In the genomic region with DNA sequence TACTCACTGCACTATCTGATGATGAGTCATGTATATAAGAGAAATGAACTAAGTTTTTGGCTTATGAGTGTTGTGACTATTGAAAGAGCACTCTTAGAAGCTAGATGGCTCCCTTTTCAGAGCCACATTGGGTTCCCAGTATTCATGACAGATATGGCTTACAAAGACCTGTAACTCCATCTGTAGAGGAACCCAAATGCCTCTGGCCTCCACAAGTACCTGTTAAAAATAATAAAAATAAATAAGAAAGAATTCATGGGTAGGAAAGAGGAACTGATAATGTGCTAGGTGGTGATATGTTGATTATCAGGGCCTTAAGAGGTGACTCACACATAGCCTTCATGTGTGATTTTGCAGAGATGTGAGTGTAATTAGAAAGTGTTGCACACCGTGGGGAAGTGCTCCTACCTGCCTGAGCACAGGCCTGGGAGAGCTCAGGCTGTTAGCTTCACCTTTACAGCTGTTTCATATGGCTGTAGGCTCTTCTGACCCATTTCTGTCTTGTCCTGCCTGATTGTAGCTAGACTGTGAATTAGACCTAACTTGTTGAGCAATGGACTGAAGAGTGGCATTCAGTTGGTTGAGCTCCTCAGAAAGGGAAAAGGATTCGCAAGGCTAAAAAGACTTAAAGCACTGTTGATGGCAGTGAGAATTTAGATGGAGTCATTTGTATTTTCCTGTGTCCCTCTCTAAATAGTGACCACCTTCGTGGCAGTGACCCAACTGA, we compare ENCODE assay signal across 9 mouse cellular contexts. TPM values are rescaled to one million over a fixed set of nuclear protein-coding genes. Genes with fewer than 3 reads are reported as not detected.
DNase-seq lines count a peak whose midpoint lies in the region; ATAC-seq and TF ChIP-seq lines count a peak whose summit lies in the region.
"Had no signal": no experiment of that assay in that cellular context is flagged by ENCODE, and none has a peak within 500 bp of the region (broad histone marks: within the 10 kb centered on the region; RNA-seq: fewer than 3 reads in every experiment).

No protein-coding gene starts in this region.

- H3K36me3 ChIP-seq in heart, postnatal 0 days (replicated peaks; ENCODE audit: control insufficient read depth, insufficient read depth, low read length), result no peaks in the 10 kb centered on the region
- H3K36me3 ChIP-seq in midbrain, embryonic 11.5 days (ENCODE audit: control insufficient read depth, insufficient read depth, low read length), result no peaks in the 10 kb centered on the region
- no peaks in the 10 kb centered on the region for H3K36me3 ChIP-seq in midbrain, embryonic 15.5 days (replicated peaks)
- peaks cover 31% of the 10 kb centered on the region for H3K36me3 ChIP-seq in erythroblast, embryonic 14.5 days (ENCODE audit: control insufficient read depth)
- H3K36me3 ChIP-seq in splenic B cell, adult 2 months (ENCODE audit: control insufficient read depth, insufficient read depth, low read length, poor library complexity, severe bottlenecking), result no peaks in the 10 kb centered on the region
- H3K36me3 ChIP-seq: limb, embryonic 15.5 days had no signal

- H3K27me3 ChIP-seq in heart, postnatal 0 days (ENCODE audit: control insufficient read depth, insufficient read depth, low read length), result no peaks in the 10 kb centered on the region
- H3K27me3 ChIP-seq in midbrain, embryonic 11.5 days (ENCODE audit: control insufficient read depth, insufficient read depth, low read length), result no peaks in the 10 kb centered on the region
- H3K27me3 ChIP-seq in midbrain, embryonic 15.5 days (replicated peaks), result no peaks in the 10 kb centered on the region
- no peaks in the 10 kb centered on the region for H3K27me3 ChIP-seq in erythroblast, embryonic 14.5 days (ENCODE audit: control insufficient read depth)
- H3K27me3 ChIP-seq in splenic B cell, adult 2 months (ENCODE audit: control insufficient read depth, insufficient read depth, low read length, poor library complexity, severe bottlenecking), result no peaks in the 10 kb centered on the region
- H3K27me3 ChIP-seq: limb, embryonic 15.5 days had no signal

- H3K4me1 ChIP-seq in heart, postnatal 0 days (ENCODE audit: control insufficient read depth, insufficient read depth), result 0 out of 2 replicates have a peak, but pooled peaks cover 4% of the 10 kb centered on the region
- H3K4me1 ChIP-seq in midbrain, embryonic 11.5 days (ENCODE audit: control insufficient read depth, insufficient read depth, low read length), result no peaks in the 10 kb centered on the region
- H3K4me1 ChIP-seq in midbrain, embryonic 15.5 days, result peaks cover 5% of the 10 kb centered on the region; the same call in 1 of the 2 replicates
- H3K4me1 ChIP-seq in erythroblast, embryonic 14.5 days (ENCODE audit: control insufficient read depth), result peaks cover 83% of the 10 kb centered on the region

- TF ChIP-seq EP300 in heart, postnatal 0 days (IDR thresholded peaks at IDR 0.05; ENCODE audit: low read depth), result no peak

- no peak for TF ChIP-seq CTCF in heart, postnatal 0 days (IDR thresholded peaks at IDR 0.05; ENCODE audit: low read depth)

- DNase-seq in heart, postnatal 0 days (ENCODE audit: low spot score), result no peak
- no peak for DNase-seq in heart, postnatal 4 days
- DNase-seq in midbrain, embryonic 11.5 days (ENCODE audit: low spot score, missing footprints), result peak; percentile 68
- peak; percentile 42 for DNase-seq in splenic B cell, adult 2 months (ENCODE audit: low read depth, low spot score)

- no peak for ATAC-seq in heart, postnatal 0 days (ENCODE audit: insufficient read depth, low read depth)
- ATAC-seq in midbrain, embryonic 11.5 days (ENCODE audit: low FRiP score), result no peak
- no peak for ATAC-seq in midbrain, embryonic 15.5 days (replicated peaks)
- ATAC-seq in megakaryocyte-erythroid progenitor cell, adult 5-6 weeks (replicated peaks; ENCODE audit: low FRiP score, low TSS enrichment, poor library complexity, severe bottlenecking), result no peak
- no peak for ATAC-seq in cerebellum, adult (ENCODE audit: insufficient number of reproducible peaks, low FRiP score, low TSS enrichment)

- no peaks in the 10 kb centered on the region for H3K9me3 ChIP-seq in heart, postnatal 0 days (replicated peaks; ENCODE audit: control insufficient read depth, low read length)
- H3K9me3 ChIP-seq in midbrain, embryonic 11.5 days (ENCODE audit: control insufficient read depth, low read length), result peaks cover 3% of the 10 kb centered on the region; the same call in 1 of the 2 replicates
- H3K9me3 ChIP-seq in midbrain, embryonic 15.5 days, result no peaks in the 10 kb centered on the region
- no peaks in the 10 kb centered on the region for H3K9me3 ChIP-seq in erythroblast, embryonic 14.5 days (ENCODE audit: control insufficient read depth, low read length)
- H3K9me3 ChIP-seq: limb, embryonic 15.5 days had no signal

- WGBS in heart, postnatal 0 days, result 58% methylated on average over 3 of the region's 3 CpGs
- 89% methylated on average over 3 of the region's 3 CpGs for WGBS in midbrain, embryonic 11.5 days
- whole genome bisulfite sequencing in midbrain, embryonic 15.5 days, result 86% methylated on average over 3 of the region's 3 CpGs

- H3K9ac ChIP-seq in heart, postnatal 0 days (replicated peaks; ENCODE audit: low read depth, low read length), result no peak overlapping the region; the same call in 1 of the 2 replicates
- no peak overlapping the region for H3K9ac ChIP-seq in midbrain, embryonic 11.5 days (ENCODE audit: low read length)
- no peak overlapping the region for H3K9ac ChIP-seq in midbrain, embryonic 15.5 days
- H3K9ac ChIP-seq: limb, embryonic 15.5 days had no signal

- H3K27ac ChIP-seq in heart, postnatal 0 days (ENCODE audit: low read depth), result no peak overlapping the region
- H3K27ac ChIP-seq in midbrain, embryonic 11.5 days (ENCODE audit: low read depth, low read length), result no peak overlapping the region
- H3K27ac ChIP-seq in midbrain, embryonic 15.5 days, result no peak overlapping the region
- H3K27ac ChIP-seq: limb, embryonic 15.5 days had no signal

- H3K4me3 ChIP-seq in heart, postnatal 0 days (ENCODE audit: low read depth, low read length), result 0 out of 2 replicates have a peak overlapping the region, but pooled peaks have one; percentile 36
- no peak overlapping the region for H3K4me3 ChIP-seq in midbrain, embryonic 11.5 days (ENCODE audit: low read depth, low read length)
- H3K4me3 ChIP-seq in midbrain, embryonic 15.5 days, result no peak overlapping the region
- H3K4me3 ChIP-seq in erythroblast, embryonic 14.5 days (replicated peaks), result peak overlapping the region; percentile 49
- H3K4me3 ChIP-seq: limb, embryonic 15.5 days had no signal

- H3K4me2 ChIP-seq in heart, postnatal 0 days (ENCODE audit: low read depth, low read length), result peak overlapping the region; percentile 67
- no peak overlapping the region for H3K4me2 ChIP-seq in midbrain, embryonic 11.5 days
- H3K4me2 ChIP-seq in midbrain, embryonic 15.5 days, result no peak overlapping the region

RNA-seq across cellular contexts. Expression of gene Lpin2, which starts 12.7 kb away (rescaled TPM):
- 7.7 and 22.2 TPM in 2 replicates for total RNA-seq in heart, postnatal 0 days (2014; rRNA removed; ENCODE audit: low replicate concordance)
- polyA plus RNA-seq in heart, postnatal 0 days (2015; fragmentation: Nextera tagmentation; extraction: Ambion mirVana), result 7.2 and 8.5 TPM in 2 replicates
- total RNA-seq in heart, postnatal 4 days (2021), result 10 to 100 TPM; 16.3 to 19.5 TPM
- polyA plus RNA-seq in midbrain, embryonic 11.5 days (2014; fragmentation: Nextera tagmentation; extraction: Ambion mirVana), result 31.6 and 35.4 TPM in 2 replicates
- 44.2 and 47.6 TPM in 2 replicates for polyA plus RNA-seq in midbrain, embryonic 15.5 days (2015; fragmentation: Nextera tagmentation; extraction: Ambion mirVana)
- 5.9 and 10.0 TPM in 2 replicates for polyA plus RNA-seq in erythroblast, embryonic 14.5 days (2012)
- 119 and 153 TPM in 2 replicates for total RNA-seq in megakaryocyte-erythroid progenitor cell, adult 5-6 weeks (2014; fragmentation: Nextera tagmentation)
- total RNA-seq in megakaryocyte-erythroid progenitor cell, adult 5-6 weeks (2017), result 129 and 139 TPM in 2 replicates

Comparison
In these comparisons a context has a peak if more than half of its experiments do, and no peak if none do; other contexts are left out.
1. DNase-seq: peak in midbrain, embryonic 11.5 days (single experiment) and splenic B cell, adult 2 months (single experiment); none in heart, postnatal 0 days (single experiment) and heart, postnatal 4 days (single experiment).
2. H3K4me3 ChIP-seq: peak in heart, postnatal 0 days (single experiment) and erythroblast, embryonic 14.5 days (single experiment); none in midbrain, embryonic 11.5 days (single experiment) and midbrain, embryonic 15.5 days (single experiment).